Mouse (Mus musculus) layer of hippocampus, postnatal 10 days (tissue): ENCODE data around the gene Tmem184a. TPM values are rescaled to one million over a fixed set of nuclear protein-coding genes. Genes with fewer than 3 reads are reported as not detected.

Experiments used
- DNase-seq, 2 experiments: peaks; one replicate each; pipeline ENCODE4 v3.0.0; 2021; ENCODE audit warnings: low spot score in 2 of 2
- microRNA-seq, 2 experiments: library from miRNA; unstranded; fragments of <30 nt; microRNA quantifications; one replicate each; pipeline ENCODE4 v1.2.0; 2021
- total RNA-seq, 2 experiments: library from RNA; stranded (reverse); gene quantifications; 2 replicates each; pipeline ENCODE4 v1.2.3; 2021

The Tmem184a gene
- total RNA-seq, 2 experiments from 2014 or later = 0.85 TPM; not detected in 1

DNA sequence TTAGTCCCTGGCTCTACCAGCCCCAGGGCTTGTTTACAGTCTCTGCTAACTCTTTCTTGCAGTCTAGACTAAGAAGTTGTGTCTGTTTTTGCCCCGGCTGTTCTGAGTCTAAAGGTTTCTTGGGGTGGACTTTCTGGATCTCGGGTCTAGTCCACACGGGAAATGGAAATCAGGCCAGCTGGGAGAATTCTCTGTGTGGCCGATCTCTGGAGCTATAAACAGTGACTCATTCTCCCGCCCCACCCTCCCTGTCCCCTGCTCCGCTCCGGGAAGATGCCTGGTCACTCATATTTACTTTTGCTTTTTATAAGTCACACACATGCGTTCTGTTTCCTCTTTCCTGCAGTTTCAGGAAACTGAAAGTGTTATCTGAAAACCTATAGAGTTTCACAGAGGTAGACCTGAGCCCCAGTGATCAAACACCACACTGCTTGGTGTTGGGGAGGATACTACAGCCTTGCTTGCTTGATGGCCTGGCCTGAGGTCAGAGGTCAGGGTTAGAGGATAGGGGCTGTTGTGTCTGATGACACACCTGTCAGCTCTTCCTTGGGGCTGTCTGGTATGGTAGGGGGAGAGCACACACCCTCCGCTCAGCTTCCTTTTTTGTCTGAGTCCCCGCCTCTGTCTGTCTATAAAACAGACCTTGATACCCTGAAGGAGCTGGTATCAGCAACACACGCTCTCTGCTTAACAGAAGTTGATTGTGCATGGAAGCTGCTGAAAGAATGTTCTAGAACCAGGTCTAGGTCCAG, 26.2 kb downstream of the Tmem184a start:
- no peak for DNase-seq

- DNase-seq = no peak
Measured at GRCm38 (mm10) chr5:139792966-139793337, 26.8 kb downstream of the Tmem184a start.

- DNase-seq = no peak
Measured at GRCm38 (mm10) chr5:139792159-139792775, 27.4 kb downstream of the Tmem184a start.

DNA sequence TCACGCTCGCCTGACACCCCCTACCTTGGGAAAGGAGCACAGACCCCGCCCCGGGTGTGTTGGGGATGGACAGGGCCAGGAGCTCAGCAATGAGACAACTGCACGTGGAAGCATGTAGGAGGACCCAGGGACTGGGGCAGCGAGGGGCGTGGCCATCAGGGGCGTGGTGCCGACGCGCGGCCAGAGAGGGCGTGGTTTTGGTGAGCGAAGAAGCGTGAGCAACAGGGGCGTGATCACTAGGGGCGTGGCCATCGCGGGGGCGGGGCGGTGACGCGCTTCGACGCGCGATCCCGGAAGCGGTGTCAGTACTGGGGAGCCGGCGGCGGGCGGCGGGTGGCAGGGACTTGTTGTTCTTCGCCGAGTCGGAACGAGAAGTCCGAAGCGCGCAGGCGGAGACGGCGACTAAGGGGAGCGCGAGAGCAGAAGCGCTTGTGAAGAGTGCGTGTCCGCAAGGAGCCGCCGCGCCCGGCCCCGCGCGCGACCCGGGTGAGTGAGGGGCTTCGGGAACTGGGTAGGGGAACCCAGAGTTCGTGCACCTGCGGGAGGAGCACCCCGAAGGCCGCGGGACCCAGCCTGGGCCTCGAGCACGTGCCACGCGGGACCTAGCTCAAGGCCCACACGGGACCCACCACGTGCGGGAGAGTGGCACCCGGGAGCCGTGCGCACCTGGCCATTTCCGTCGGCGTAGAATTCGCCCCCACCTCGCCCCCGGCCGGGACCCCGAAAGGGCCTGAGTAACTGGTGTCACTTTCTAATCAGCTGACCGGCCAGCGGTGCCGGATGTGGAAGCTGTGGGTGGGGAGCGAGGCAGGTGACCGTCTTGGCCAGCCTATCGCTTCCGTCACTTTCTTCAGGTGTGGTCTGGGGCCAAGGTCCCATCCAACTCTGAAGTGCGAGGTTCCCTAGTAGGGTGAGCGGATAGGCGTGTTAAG, 28.2 kb downstream of the Tmem184a start, which contains the start of gene Mafk:
Gene Mafk (plus strand): TSS at position 287 of the 932 bp plus-strand sequence.
- DNase-seq = peak; percentile 96

- no peak for DNase-seq
Measured at GRCm38 (mm10) chr5:139789466-139789865, 30.3 kb downstream of the Tmem184a start.

- DNase-seq = no peak
Measured at GRCm38 (mm10) chr5:139781406-139781805, 38.3 kb downstream of the Tmem184a start.

DNA sequence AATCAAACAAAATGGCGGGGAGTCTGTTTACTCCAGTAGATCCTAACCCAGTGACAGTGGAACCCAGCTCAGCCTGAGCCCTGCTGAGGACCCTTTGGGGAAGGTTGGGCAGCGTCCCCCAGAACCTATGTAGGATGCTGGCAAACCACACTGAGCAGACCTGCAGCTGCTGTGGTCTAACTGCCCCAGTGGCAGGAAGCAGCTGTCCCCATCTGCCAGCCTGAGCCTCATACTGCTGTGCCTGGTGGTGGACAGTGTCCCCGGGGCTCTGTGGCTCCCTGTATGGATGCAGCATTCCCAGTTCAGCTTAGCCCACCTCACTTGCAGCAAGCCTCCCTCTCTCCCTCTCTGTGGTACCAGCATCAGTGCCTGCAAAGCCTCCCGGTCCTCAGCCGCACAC, 42.8 kb downstream of the Tmem184a start:
- DNase-seq = no peak

- DNase-seq = peak; percentile 97
Measured at GRCm38 (mm10) chr5:139775216-139775926, 44.3 kb downstream of the Tmem184a start, which contains the start of gene Ints1. Gene Ints1 (minus strand): TSS chr5:139775674.

GRCm38 (mm10) chr5:139768216-139768615, 51.5 kb downstream of the Tmem184a start:
- DNase-seq = no peak

DNA sequence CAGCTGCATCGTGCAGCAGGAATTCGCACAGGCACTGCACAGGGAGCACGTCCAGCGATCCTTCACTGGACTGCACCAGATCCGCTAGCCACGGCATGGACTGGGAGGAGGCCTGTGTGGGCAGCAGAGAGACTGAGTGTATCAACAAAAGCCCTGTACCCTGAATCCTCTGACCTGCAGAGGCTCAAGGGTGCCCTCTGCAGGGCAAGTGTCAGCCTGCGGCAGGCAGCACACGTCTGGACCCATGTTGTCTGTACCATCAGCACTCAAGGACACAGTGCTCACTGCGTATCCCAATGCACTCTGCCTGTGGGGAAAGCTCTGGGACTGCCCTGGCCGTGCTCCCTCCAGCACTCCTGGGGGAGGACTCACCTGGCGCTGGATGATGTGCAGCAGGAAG, 55.4 kb downstream of the Tmem184a start:
- no peak for DNase-seq

DNA sequence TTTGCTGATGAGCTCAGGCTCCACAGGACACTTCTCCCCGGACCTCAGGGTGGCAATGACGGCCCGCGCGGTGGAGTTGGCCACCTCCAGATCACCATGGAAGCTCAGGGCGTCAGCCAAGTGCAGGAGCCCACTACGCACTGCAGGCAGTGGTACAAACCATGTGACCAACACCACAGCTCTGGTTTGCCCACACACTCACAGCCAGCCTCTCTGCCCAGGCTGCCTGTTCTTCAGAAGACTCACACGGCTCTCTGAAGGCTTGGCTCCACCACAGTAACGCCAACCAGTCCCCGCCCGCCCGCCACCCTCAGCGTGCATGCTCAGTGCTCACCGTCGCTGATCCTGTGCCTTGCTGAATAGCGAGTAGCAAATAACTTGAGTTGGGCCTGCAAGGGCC, 61.6 kb downstream of the Tmem184a start:
- no peak for DNase-seq

GRCm38 (mm10) chr5:139756586-139756985, 63.1 kb downstream of the Tmem184a start:
- DNase-seq = no peak

DNA sequence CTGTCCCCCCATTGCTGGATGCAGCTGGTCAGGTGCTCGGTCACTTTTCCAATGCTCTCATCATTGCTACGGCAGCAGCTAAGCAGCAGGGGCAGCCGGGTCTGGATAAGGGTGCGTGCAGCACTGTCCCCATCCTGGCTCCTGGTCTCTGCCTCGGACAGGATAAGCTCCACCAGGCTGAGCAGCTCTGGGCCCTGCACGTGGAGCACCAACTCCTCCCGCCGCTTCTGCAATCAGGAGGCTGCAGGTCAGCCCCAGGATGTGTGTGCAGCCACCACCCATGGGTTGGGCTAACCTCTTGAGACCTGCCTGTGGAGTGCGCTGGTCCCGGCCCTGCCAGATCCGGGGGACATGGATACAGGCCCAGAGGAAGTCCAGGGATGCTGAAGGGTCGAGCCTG, 63.6 kb downstream of the Tmem184a start:
- DNase-seq = no peak

GRCm38 (mm10) chr5:139754753-139755152, 65.0 kb downstream of the Tmem184a start:
- DNase-seq = peak; percentile 74 to 76

Small RNAs within 50 kb of the gene (microRNA-seq; reads per million reads assigned to microRNA genes)
- 0.59 to 0.89 reads per million in 2 experiments for gene Mir7037

Other genes starting within 250 kb of the Tmem184a start
- gene Micall2, start 83.6 kb downstream of the Tmem184a start, total RNA-seq = 1 to 10 TPM; 3.5 to 4.3 TPM
- 10 to 100 TPM; 91.7 to 93.3 TPM for gene Ints1, start 44.2 kb downstream of the Tmem184a start, total RNA-seq
- gene Mafk, start 28.4 kb downstream of the Tmem184a start, total RNA-seq = 10 to 100 TPM; 10.3 to 10.4 TPM
- gene Gm26938, start 6.5 kb upstream of the Tmem184a start, total RNA-seq = not detected
- gene Psmg3, start 7.0 kb upstream of the Tmem184a start, total RNA-seq = 10 to 100 TPM; 16.1 to 23.2 TPM
- gene Elfn1, start 88.0 kb upstream of the Tmem184a start, total RNA-seq = 10 to 100 TPM; 36.1 to 41.9 TPM